Mouse (Mus musculus): ENCODE results near the gene Lmo3.

GRCm38 (mm10) chr6:138582506-138583000 is 785 bp upstream of the Lmo3 start:
- TF ChIP-seq POLR2A (IDR thresholded peaks at IDR 0.05; ENCODE audit: borderline replicate concordance, insufficient read depth, low read length) (no peak), CTCF (IDR thresholded peaks at IDR 0.05; ENCODE audit: borderline replicate concordance, insufficient read depth, low read depth, low read length) (no peak)
